Mouse (Mus musculus): ENCODE results near the gene BC029722. TPM values are rescaled to one million over a fixed set of nuclear protein-coding genes. Genes with fewer than 3 reads are reported as not detected.
A peak's percentile ranks its signal among the peaks of the same experiment; 100 is the strongest.
"Not testable (repeated sequence)": the region's sequence is repeated elsewhere in the genome, so short reads cannot be mapped to it uniquely, and the experiment has no call there.

BC029722 gene
- 10 to 100 TPM in 6 of 26 experiments, 1 to 10 TPM in 20; 3.0 to 11.8 (median 6.5) TPM for total RNA-seq (2018; cell fraction: chromatin; rRNA removed)
- total RNA-seq (2018; cell fraction: cytosol; rRNA removed) = 10 to 100 TPM; 25.4 to 50.4 (median 34.5) TPM
- 10 to 100 TPM in 21 of 26 experiments, 1 to 10 TPM in 5; 5.7 to 24.6 (median 12.9) TPM for total RNA-seq (2018; cell fraction: nucleus; rRNA removed)
- 37.9 to 45.5 TPM (median 39.4 TPM) in 3 replicates for polyA plus RNA-seq (2018)

DNA sequence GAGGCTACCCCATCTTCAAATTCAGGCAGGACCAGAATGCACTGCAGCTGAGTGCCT lies at the start of gene BC029722:
TSS of gene BC029722 (minus strand) at position 35 of the 57 bp plus-strand sequence.
- Histone ChIP-seq H3K79me2 (ENCODE audit: inconsistent target) (peaks cover 40% of the 10 kb centered on the region), H3K27ac (peak within 1 kb of the TSS; percentile 63), H3K36me3 (ENCODE audit: inconsistent target) (peaks cover 32% of the 10 kb centered on the region), H3K4me3 (ENCODE audit: inconsistent target) (peak within 1 kb of the TSS; percentile 78)

DNA sequence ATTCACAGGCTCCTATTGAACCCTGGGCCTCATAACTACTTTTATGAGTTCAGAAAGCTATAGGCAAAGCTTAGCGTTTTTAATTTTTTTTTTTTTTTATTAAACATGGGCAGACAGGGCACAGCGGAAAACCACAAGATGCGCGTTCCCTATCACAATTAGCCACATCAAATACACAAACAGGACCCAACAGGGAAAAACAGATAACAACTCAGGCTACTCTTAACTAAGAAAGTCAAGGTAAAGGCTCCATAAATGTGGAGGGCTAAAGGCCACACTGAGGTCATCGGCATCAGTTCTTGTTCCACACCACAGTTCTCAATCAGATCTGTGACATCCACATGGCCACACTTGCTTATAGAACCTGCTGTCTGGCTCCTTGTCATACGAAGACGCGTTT lies 49.1 kb upstream of the BC029722 start:
- H3K79me2 ChIP-seq (ENCODE audit: inconsistent target) = no peaks in the 10 kb centered on the region
- H3K27ac ChIP-seq = no peak overlapping the region
- WGBS (ENCODE audit: missing documents) = 92% methylated on average over 8 of the region's 8 CpGs
- no peak overlapping the region for H3K4me3 ChIP-seq (ENCODE audit: inconsistent target)
- H3K36me3 ChIP-seq (ENCODE audit: inconsistent target) = 0 out of 2 replicates have a peak, but pooled peaks cover 6% of the 10 kb centered on the region

DNA sequence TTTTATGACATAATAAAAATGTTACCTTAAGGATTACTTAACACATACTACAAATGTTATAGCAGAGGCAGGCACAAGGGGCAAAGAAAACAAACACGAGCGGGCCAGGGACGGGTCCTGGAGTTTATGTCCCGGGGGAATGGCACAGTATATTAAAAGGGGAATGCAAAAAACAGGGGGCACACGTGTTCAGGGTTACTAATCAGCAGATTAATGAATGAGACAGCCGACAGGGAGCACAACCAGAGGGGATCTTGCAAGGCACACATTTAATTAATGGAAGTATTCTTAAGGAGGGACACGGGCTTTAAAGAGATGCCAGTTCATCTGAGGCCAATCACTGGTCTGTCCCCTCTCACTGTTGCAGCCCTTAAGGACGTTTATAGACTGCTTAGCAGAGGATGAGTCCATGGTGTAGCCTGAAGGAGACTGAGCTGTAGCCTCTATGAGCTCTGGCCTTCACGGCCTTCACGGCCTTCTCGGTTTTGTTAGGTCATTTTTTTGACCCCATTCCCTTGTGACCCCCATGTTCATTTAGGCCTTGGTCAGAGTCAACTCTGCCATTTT lies 44.2 kb upstream of the BC029722 start:
- 94% methylated on average over 11 of the region's 11 CpGs for WGBS (ENCODE audit: missing documents)
- no peak overlapping the region for H3K4me3 ChIP-seq (ENCODE audit: inconsistent target)
- H3K27ac ChIP-seq = no peak overlapping the region
- no peaks in the 10 kb centered on the region for H3K79me2 ChIP-seq (ENCODE audit: inconsistent target)
- no peaks in the 10 kb centered on the region for H3K36me3 ChIP-seq (ENCODE audit: inconsistent target)

DNA sequence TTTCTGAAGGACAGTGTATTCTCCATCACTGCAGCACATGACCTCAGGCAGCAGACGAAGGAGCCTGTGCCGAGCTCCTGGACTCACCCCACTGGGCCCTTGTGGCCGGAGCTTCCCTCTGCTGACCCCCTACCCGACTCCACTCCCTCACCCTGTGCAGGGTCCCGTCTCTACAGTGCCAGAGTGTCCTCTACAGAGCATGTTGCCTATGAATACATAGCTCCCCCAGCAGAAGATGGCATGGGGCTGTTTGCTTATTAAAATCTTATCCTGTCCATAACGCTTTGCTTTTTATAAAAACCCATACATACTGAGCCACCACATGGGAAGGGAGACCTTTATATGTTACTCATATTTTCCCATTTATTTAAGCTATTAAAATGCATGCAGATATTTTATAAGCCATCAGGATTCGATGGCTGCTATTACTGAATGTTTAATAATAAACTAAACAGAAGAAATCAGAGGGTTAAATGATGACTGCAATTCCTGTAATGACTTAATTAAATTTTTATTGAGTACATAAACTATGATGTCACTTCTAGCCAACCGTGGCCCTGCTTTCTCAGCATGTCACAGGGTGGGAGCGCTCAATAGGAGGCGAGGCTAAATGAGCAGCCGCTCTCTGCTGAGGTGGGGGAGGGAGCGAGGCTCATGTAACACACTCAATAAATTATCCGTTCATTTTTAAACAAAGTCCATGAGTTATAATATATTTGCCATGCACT lies 43.5 kb upstream of the BC029722 start:
- WGBS (ENCODE audit: missing documents) = 95% methylated on average over 13 of the region's 13 CpGs
- H3K27ac ChIP-seq = no peak overlapping the region
- H3K79me2 ChIP-seq (ENCODE audit: inconsistent target) = no peaks in the 10 kb centered on the region
- no peak overlapping the region for H3K4me3 ChIP-seq (ENCODE audit: inconsistent target)
- H3K36me3 ChIP-seq (ENCODE audit: inconsistent target) = peaks cover 3% of the 10 kb centered on the region; the same call in 1 of the 2 replicates

DNA sequence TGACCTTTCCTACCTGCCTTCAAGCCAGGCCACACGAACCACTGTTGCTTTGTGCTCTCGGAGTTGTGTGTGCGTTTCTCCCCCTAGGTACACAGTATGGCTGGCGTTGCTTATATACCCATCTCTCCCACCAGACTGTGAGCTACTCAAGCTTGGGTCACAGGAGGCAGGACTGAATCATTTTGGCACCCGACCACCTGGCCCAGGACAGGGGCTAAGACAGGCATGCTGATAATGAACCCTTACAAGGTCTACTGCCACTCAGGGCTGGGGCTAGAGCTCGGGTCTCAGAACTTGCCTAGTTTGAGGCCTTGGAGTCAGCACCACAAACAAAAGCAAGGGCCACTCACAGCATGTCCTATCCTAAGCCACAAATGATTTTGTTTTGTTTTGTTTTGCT lies 42.4 kb upstream of the BC029722 start:
- H3K4me3 ChIP-seq (ENCODE audit: inconsistent target) = no peak overlapping the region
- H3K27ac ChIP-seq = no peak overlapping the region
- no peaks in the 10 kb centered on the region for H3K79me2 ChIP-seq (ENCODE audit: inconsistent target)
- H3K36me3 ChIP-seq (ENCODE audit: inconsistent target) = peaks cover 6% of the 10 kb centered on the region; the same call in 1 of the 2 replicates
- WGBS (ENCODE audit: missing documents) = 98% methylated on average over 6 of the region's 6 CpGs

DNA sequence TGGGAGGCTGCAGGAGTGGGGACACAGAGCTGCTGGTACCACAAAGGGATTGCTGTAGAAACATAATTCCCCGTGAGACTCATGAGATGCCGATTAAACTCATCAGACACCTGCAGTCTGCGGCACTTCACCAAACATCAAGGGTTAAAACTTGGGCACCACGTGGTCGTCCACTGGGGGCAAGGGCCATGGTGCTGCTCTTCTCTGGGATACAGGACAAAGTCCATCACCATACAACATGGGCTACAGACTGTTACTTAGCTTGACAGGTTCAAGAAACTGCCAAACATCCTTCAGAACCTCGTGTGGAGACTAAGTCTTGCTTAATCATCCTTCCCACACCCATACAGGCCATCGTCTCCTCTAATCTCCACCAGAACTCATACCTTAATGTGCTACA lies 40.9 kb upstream of the BC029722 start:
- Histone ChIP-seq H3K36me3 (ENCODE audit: inconsistent target) (peaks cover 15% of the 10 kb centered on the region; the same call in 1 of the 2 replicates), H3K27ac (no peak overlapping the region), H3K4me3 (ENCODE audit: inconsistent target) (no peak overlapping the region), H3K79me2 (ENCODE audit: inconsistent target) (no peaks in the 10 kb centered on the region)
- 89% methylated on average over 7 of the region's 7 CpGs for WGBS (ENCODE audit: missing documents)

DNA sequence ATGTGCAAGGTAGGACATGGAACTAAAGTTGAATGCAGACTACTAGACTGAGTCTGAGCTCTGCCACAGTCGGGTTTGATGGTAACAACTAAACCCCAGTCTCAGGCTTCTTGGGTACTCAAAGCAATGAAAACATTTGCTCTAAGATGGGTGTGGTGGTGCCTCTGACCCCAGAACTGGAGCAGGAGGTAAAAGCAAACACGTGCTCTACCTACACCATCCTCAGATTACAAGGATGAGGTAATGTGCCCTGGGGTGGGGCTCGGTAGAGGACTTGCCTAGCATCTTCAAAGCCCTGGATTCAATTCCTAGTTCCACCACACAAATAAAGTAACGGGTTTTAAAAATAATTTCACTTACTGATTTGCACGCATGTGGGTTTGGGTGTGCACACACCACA lies 33.3 kb upstream of the BC029722 start:
- 100% methylated on average over 4 of the region's 5 CpGs for WGBS (ENCODE audit: missing documents)
- peaks cover 39% of the 10 kb centered on the region; the same call in 1 of the 2 replicates for H3K36me3 ChIP-seq (ENCODE audit: inconsistent target)

DNA sequence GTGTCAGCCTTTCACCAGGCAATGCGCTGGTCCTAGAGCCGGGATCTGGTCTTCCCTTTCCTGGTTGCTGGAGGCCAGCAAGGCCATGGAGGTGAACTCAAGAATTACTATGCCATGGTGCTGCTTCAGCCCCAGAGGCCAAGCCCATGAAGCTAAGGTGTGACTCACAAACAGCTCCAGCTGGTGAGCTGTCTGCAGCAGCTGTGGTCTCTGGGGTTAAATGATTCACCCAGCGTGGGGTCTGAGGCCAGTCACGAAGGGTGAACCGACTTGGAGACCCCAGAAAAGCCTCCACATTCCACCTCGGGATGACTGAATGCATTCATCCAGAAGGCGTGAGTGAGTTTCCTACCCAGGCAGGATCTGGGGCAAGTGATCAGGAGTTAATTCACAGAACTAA lies 30.9 kb upstream of the BC029722 start:
- no peaks in the 10 kb centered on the region for H3K79me2 ChIP-seq (ENCODE audit: inconsistent target)
- H3K36me3 ChIP-seq (ENCODE audit: inconsistent target) = peaks cover 41% of the 10 kb centered on the region; the same call in 1 of the 2 replicates
- WGBS (ENCODE audit: missing documents) = 91% methylated on average over 7 of the region's 7 CpGs
- no peak overlapping the region for H3K27ac ChIP-seq
- no peak overlapping the region for H3K4me3 ChIP-seq (ENCODE audit: inconsistent target)

More for the DNA sequence above, 33.3 kb upstream of the BC029722 start:
- no peak overlapping the region for H3K4me3 ChIP-seq (ENCODE audit: inconsistent target)
- H3K79me2 ChIP-seq (ENCODE audit: inconsistent target) = no peaks in the 10 kb centered on the region
- no peak overlapping the region for H3K27ac ChIP-seq

DNA sequence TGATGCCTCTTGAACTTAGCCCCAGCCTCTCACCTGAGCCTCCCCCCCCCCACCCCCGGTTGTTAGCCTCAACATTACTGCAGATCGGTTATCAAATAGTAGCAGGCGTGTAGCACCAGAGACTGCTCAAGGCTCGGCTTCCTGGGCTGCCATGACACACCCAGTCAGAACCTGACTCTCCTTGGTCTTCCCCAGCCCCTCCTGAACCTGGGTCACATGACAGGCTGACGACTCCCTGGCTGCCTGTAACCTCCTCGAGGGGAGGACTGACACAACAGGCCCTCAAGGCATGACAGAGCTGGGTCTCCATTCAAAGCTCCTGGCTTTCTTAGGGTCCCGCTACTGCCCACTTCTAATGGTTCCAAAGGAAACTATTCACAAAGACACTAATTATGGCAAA lies 30.2 kb upstream of the BC029722 start:
- no peaks in the 10 kb centered on the region for H3K79me2 ChIP-seq (ENCODE audit: inconsistent target)
- peaks cover 41% of the 10 kb centered on the region; the same call in 1 of the 2 replicates for H3K36me3 ChIP-seq (ENCODE audit: inconsistent target)
- H3K4me3 ChIP-seq (ENCODE audit: inconsistent target) = no peak overlapping the region
- WGBS (ENCODE audit: missing documents) = 89% methylated on average over 7 of the region's 7 CpGs
- no peak overlapping the region for H3K27ac ChIP-seq

DNA sequence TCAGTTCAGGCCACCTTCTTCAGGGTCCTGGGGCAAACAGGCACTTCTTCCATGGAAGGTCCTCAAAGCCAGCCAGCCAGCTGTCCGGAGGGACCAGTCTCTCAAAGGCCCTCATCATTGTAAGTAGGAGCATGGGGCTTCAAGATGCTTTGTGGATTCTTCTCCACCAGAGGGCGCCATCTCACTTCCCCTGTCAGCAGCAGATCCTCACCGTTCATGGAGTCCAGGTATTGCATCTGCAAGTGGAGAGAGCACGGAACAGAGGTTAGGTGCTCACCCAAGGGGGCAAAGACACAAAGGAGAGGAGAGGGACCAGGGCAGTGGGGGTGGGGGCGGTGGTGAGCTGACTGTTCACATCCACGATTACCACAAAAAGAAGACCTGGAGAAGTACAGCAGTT lies 29.1 kb upstream of the BC029722 start:
- Histone ChIP-seq H3K36me3 (ENCODE audit: inconsistent target) (peaks cover 30% of the 10 kb centered on the region; the same call in 1 of the 2 replicates), H3K4me3 (ENCODE audit: inconsistent target) (no peak overlapping the region), H3K27ac (no peak overlapping the region), H3K79me2 (ENCODE audit: inconsistent target) (no peaks in the 10 kb centered on the region)
- 35% methylated on average over 6 of the region's 6 CpGs for WGBS (ENCODE audit: missing documents)

DNA sequence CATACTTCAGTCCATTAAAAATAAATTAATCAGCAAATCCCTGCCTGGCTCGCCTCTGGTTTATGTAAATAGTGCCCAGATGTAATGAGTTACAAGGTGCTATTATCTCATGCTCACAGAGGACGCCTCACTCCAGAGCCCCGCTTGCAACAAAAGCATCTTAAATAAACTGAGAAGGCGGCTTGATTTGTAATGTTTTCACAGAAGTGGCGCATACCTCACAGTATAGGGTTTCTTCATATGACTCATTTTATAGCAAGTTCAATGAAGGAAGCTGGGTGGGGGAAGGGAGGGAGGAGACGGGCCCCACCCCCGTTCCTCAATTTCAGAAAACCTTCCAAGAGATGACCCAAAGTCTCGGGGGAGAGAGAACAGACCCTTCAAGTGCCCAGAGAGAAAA lies 27.7 kb upstream of the BC029722 start:
- WGBS (ENCODE audit: missing documents) = 90% methylated on average over 8 of the region's 8 CpGs
- Histone ChIP-seq H3K27ac (no peak overlapping the region), H3K4me3 (ENCODE audit: inconsistent target) (no peak overlapping the region), H3K36me3 (ENCODE audit: inconsistent target) (peaks cover 30% of the 10 kb centered on the region; the same call in 1 of the 2 replicates), H3K79me2 (ENCODE audit: inconsistent target) (no peaks in the 10 kb centered on the region)

DNA sequence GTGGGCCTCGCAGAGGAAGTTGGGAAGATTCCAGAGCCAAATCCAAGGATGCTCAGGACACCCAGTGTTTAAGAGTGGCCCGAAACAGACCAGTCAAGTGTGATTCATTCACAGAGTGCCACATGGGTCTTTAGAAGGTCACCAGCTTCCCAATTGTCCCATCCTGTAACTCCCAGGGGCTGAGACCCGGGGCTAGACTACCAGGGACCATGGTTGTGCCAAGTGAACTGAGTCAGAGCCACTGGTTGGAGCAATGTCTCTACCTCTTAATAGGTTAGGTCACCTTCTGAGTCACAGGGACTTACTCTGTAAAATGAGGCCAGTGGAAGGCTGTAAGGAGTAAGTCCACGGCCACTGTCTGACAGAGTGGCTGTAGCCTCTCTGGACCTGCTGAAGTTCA lies 19.7 kb upstream of the BC029722 start:
- Histone ChIP-seq H3K79me2 (ENCODE audit: inconsistent target) (no peaks in the 10 kb centered on the region), H3K36me3 (ENCODE audit: inconsistent target) (no peaks in the 10 kb centered on the region), H3K27ac (no peak overlapping the region), H3K4me3 (ENCODE audit: inconsistent target) (no peak overlapping the region)
- WGBS (ENCODE audit: missing documents) = 93% methylated on average over 4 of the region's 4 CpGs

DNA sequence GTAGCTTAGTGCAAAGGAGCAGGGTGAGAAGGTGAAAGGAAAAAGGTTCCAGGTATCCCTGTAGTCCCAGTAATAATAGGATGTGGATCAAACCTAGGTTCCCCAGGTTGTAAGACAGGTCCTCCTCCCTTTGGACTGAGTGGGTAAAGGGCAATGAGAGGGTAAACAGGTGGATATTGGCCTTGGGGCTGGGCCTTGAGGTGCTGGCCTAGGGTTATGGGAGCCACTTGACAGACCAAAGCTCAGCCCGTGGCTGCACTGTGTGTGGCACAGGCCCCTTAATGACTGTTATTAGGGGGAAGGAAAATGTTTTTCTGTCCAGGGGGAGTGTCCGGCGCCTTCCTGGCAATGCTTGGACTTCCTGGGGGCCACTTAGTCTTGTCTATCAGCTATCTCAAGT lies 18.7 kb upstream of the BC029722 start:
- WGBS (ENCODE audit: missing documents) = 93% methylated on average over 3 of the region's 3 CpGs
- no peak overlapping the region for H3K4me3 ChIP-seq (ENCODE audit: inconsistent target)
- no peak overlapping the region for H3K27ac ChIP-seq

DNA sequence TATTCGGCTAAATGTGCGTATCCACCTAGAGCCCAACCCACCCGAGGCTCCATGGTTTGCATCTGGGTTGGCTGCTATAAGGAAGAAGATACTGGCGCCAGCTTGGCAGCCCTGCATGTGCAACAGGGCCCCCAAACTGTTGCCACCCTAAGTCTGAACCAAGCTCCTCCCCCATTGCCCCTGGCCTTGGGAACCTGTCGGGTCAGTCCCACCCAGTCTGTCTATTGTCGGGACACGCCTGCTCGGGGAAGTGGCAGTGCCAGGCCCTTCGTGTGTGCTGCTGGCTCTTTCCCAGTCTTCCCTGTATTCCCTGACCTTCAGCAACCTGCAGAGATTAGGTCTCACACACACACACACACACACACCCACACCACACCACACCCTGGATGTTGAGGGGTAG lies 15.5 kb upstream of the BC029722 start, which contains the start of gene Fam83c:
TSS of gene Fam83c (minus strand) at position 123 of the 400 bp plus-strand sequence.
- WGBS (ENCODE audit: missing documents) = 86% methylated on average over 9 of the region's 9 CpGs
- Histone ChIP-seq H3K4me3 (ENCODE audit: inconsistent target) (no peak within 1 kb of the TSS), H3K27ac (no peak within 1 kb of the TSS), H3K36me3 (ENCODE audit: inconsistent target) (no peaks in the 10 kb centered on the region), H3K79me2 (ENCODE audit: inconsistent target) (no peaks in the 10 kb centered on the region)

More for the DNA sequence above, 18.7 kb upstream of the BC029722 start:
- Histone ChIP-seq H3K79me2 (ENCODE audit: inconsistent target) (no peaks in the 10 kb centered on the region), H3K36me3 (ENCODE audit: inconsistent target) (no peaks in the 10 kb centered on the region)

DNA sequence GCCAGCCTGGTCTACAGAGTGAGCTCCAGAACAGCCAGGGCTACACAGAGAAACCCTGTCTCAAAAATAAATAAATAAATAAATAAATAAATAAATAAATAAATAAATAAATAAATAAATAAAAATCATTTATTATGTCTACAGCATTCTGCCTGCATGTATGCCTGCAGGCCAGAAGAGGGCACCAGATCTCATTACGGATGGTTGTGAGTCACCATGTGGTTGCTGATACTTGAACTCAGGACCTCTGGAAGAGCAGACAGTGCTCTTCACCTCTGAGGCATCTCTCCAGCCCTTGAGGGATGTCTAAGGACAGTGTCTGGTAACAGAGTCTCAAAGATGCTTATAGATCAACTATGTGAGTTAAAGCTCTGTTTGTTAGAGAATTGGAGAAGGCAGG lies 12.9 kb upstream of the BC029722 start:
- 80% methylated on average over 1 of the region's 1 CpGs for WGBS (ENCODE audit: missing documents)
- not testable (repeated sequence) for H3K4me3 ChIP-seq (ENCODE audit: inconsistent target); H3K79me2 ChIP-seq (ENCODE audit: inconsistent target); H3K36me3 ChIP-seq (ENCODE audit: inconsistent target); H3K27ac ChIP-seq
